13 mouse cellular contexts compared by ENCODE assay signal in the genomic region with DNA sequence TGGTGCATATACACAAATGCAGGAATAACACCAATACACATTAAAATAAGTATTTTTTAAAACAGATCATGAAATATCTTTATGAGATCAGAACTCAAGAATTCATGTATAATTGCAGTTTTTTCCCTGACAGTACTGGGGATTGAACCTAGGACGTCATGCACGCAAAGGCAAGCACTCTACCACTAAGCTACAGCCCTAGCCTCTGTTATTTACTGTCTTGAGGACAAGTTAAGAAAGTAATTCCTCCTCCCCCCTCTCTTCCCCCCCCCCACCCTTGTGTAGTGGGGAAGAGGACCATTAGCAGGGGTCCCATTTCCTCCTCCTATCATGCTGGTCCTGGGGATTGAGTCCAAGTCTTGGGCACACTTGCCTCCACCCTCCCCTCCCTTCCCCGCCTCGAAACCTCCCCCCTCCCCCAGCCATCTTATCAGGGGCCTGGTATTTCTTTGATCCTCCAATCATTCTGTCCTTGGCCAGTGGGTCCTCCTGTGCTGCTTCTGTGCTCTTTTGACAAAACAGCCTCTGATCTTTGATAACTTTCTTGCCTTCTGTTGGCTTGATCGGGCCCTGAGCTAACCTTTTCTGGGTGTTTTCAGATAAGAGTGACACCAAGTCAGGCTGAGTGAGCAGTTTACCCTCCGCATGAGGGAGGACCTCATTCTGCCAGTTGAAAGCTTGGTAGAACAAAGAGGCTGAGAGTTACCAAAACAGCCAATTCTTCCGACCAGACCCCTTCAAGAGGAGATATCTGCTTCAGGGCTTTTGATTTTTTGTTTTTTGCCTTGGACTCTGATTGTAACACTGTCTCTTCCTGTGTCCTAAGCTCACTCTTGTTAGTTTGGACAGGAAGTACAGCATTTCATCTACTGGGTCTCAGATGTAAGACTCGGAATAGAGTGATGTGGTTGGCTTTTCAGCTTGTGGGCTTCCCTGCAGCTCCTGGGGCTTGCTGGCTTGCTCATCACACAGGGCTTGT. TPM values are rescaled to one million over a fixed set of nuclear protein-coding genes. Genes with fewer than 3 reads are reported as not detected.
DNase-seq lines count a peak whose midpoint lies in the region; ATAC-seq and TF ChIP-seq lines count a peak whose summit lies in the region.
"Had no signal": no experiment of that assay in that cellular context is flagged by ENCODE, and none has a peak within 500 bp of the region (broad histone marks: within the 10 kb centered on the region; RNA-seq: fewer than 3 reads in every experiment).

No protein-coding gene starts in this region.

- no peak for ATAC-seq in CD4-positive, CD25-positive, alpha-beta regulatory T cell, adult 4 months
- peak; percentile 58 for ATAC-seq in liver, embryonic 16.5 days (ENCODE audit: low read depth)

- no peaks in the 10 kb centered on the region for H3K27me3 ChIP-seq in testis, adult 2 months (ENCODE audit: control insufficient read depth, insufficient read depth, low read length)
- H3K27me3 ChIP-seq in liver, embryonic 16.5 days (ENCODE audit: control insufficient read depth, insufficient read depth, low read depth, low read length): no peaks in the 10 kb centered on the region
- H3K27me3 ChIP-seq: neural tube, embryonic 12.5 days had no signal

- peak overlapping the region; percentile 70 for H3K9ac ChIP-seq in liver, embryonic 16.5 days (ENCODE audit: low read depth, low read length)
- H3K9ac ChIP-seq: neural tube, embryonic 12.5 days had no signal

- no peaks in the 10 kb centered on the region for H3K9me3 ChIP-seq in liver, embryonic 16.5 days (replicated peaks; ENCODE audit: control insufficient read depth, low read length)
- H3K9me3 ChIP-seq: neural tube, embryonic 12.5 days had no signal

- H3K4me1 ChIP-seq in testis, adult 2 months (ENCODE audit: control insufficient read depth, insufficient read depth, low read length): peaks cover 5% of the 10 kb centered on the region
- H3K4me1 ChIP-seq in liver, embryonic 16.5 days (ENCODE audit: control insufficient read depth, low read depth, low read length): peaks cover 28% of the 10 kb centered on the region

- H3K36me3 ChIP-seq in testis, adult 2 months (ENCODE audit: control insufficient read depth, insufficient read depth, low read length): peaks cover 3% of the 10 kb centered on the region; the same call in 1 of the 2 replicates
- peaks cover 24% of the 10 kb centered on the region for H3K36me3 ChIP-seq in liver, embryonic 16.5 days (ENCODE audit: control insufficient read depth, insufficient read depth)

- TF ChIP-seq POLR2A in testis, adult 2 months (IDR thresholded peaks at IDR 0.05; ENCODE audit: control insufficient read depth, low read depth, low read length): no peak

- H3K4me3 ChIP-seq in testis, adult 2 months (ENCODE audit: control insufficient read depth, low read depth, low read length): peak overlapping the region; percentile 30; the same call in 1 of the 2 replicates
- H3K4me3 ChIP-seq in liver, embryonic 16.5 days (ENCODE audit: low read depth, low read length): peak overlapping the region; percentile 58
- H3K4me3 ChIP-seq: neural tube, embryonic 12.5 days had no signal

- peak overlapping the region; percentile 26; the same call in 1 of the 2 replicates for H3K27ac ChIP-seq in testis, adult 2 months (ENCODE audit: control insufficient read depth, insufficient read depth, low read depth, low read length)
- H3K27ac ChIP-seq in liver, embryonic 16.5 days (ENCODE audit: low read length): peak overlapping the region; percentile 97
- H3K27ac ChIP-seq: neural tube, embryonic 12.5 days had no signal

- H3K4me2 ChIP-seq in liver, embryonic 16.5 days (ENCODE audit: low read depth, low read length): peak overlapping the region; percentile 79
- H3K4me2 ChIP-seq: neural tube, embryonic 12.5 days had no signal

- 25% methylated on average over 8 of the region's 8 CpGs for WGBS in liver, embryonic 16.5 days (ENCODE audit: insufficient replicate concordance)

- DNase-seq in CD4-positive, CD25-positive, alpha-beta regulatory T cell, adult 2 months (ENCODE audit: low read depth, low spot score): peak; percentile 17
- no peak for DNase-seq in testis, postnatal 10 days (ENCODE audit: low spot score)
- no peak for DNase-seq in right cerebral cortex, postnatal 36 days (ENCODE audit: low spot score in 2 of 2)
- DNase-seq in urinary bladder, adult 18-20 months (ENCODE audit: low spot score in 2 of 2): no peak
- no peak for DNase-seq in urinary bladder, postnatal 14 days (ENCODE audit: low spot score)
- DNase-seq: heart, postnatal 36 days; kidney, adult 2 months; lung, adult 2 months; retina, postnatal 1 day had no signal

- TF ChIP-seq CTCF in testis, adult 2 months (IDR thresholded peaks at IDR 0.05; ENCODE audit: control insufficient read depth, insufficient read depth, insufficient replicate concordance, low read depth, low read length): no peak

RNA-seq across cellular contexts. Expression of a gene that starts 3.4 kb away (rescaled TPM):
- polyA plus RNA-seq in CD4-positive, CD25-positive, alpha-beta regulatory T cell, adult 4 months (2017; shearing (Covaris generic)): 10 to 100 TPM; 15.0 to 15.6 TPM
- 74.4 and 92.1 TPM in 2 replicates for polyA plus RNA-seq in testis, adult 2 months (2012; rRNA removed)
- polyA plus RNA-seq in liver, embryonic 16.5 days (2015; fragmentation: Nextera tagmentation; extraction: Ambion mirVana): 87.9 and 88.3 TPM in 2 replicates

RNA-seq across cellular contexts. Expression of a gene that starts 50.8 kb away (rescaled TPM):
- 1 to 10 TPM; 7.9 to 8.6 TPM for polyA plus RNA-seq in CD4-positive, CD25-positive, alpha-beta regulatory T cell, adult 4 months (2017; shearing (Covaris generic))
- polyA plus RNA-seq in testis, adult 2 months (2012; rRNA removed): 29.3 and 38.0 TPM in 2 replicates
- 2.4 and 3.2 TPM in 2 replicates for polyA plus RNA-seq in liver, embryonic 16.5 days (2015; fragmentation: Nextera tagmentation; extraction: Ambion mirVana)
